Mouse (Mus musculus) hindbrain, embryonic 12.5 days (tissue): Measurements from ENCODE around the gene Cys1. TPM values are rescaled to one million over a fixed set of nuclear protein-coding genes. Genes with fewer than 3 reads are reported as not detected.
"Not testable (repeated sequence)": the region's sequence is repeated elsewhere in the genome, so short reads cannot be mapped to it uniquely, and the experiment has no call there.

Experiments used
- ATAC-seq: fragments of 200-750 bp; cut with Nextera tagmentation; 2 replicates; pipeline ENCODE4 v1.8.0; 2017; ENCODE audit warnings: moderate TSS enrichment; ENCODE audit not compliant: low FRiP score
- H3K27ac ChIP-seq: fragments of 300-500 bp; sonication (generic); 2 replicates; pipeline ENCODE4 v1.5.1; 2016; ENCODE audit warnings: mild to moderate bottlenecking
- H3K27me3 ChIP-seq: fragments of 300-500 bp; sonication (generic); 2 replicates; pipeline ENCODE4 v1.6.1; 2016; ENCODE audit warnings: mild to moderate bottlenecking
- H3K36me3 ChIP-seq: fragments of 300-500 bp; sonication (generic); 2 replicates; pipeline ENCODE4 v1.6.1; 2016; ENCODE audit warnings: mild to moderate bottlenecking
- H3K4me1 ChIP-seq: fragments of 300-500 bp; sonication (generic); 2 replicates; pipeline ENCODE4 v1.6.1; 2016
- H3K4me2 ChIP-seq: fragments of 300-500 bp; sonication (generic); replicated peaks from 2 replicates; pipeline ENCODE4 v1.6.1; 2016; ENCODE audit warnings: mild to moderate bottlenecking
- H3K4me3 ChIP-seq: fragments of 300-500 bp; sonication (generic); 2 replicates; pipeline ENCODE4 v1.5.1; 2016; ENCODE audit warnings: mild to moderate bottlenecking
- H3K9ac ChIP-seq: fragments of 300-500 bp; sonication (generic); 2 replicates; pipeline ENCODE4 v1.6.1; 2016; ENCODE audit warnings: mild to moderate bottlenecking, moderate library complexity
- H3K9me3 ChIP-seq: fragments of 300-500 bp; sonication (generic); replicated peaks from 2 replicates; pipeline ENCODE4 v1.6.1; 2016; ENCODE audit warnings: mild to moderate bottlenecking
- WGBS: fragments of 180-500 bp; shearing (Covaris S2); methylation state at CpG from one replicate; pipeline ENCODE4 v1.1.7; 2016; 5-methylcytosine and 5-hydroxymethylcytosine counted together
- polyA plus RNA-seq: library from polyadenylated mRNA; unstranded; fragments of >200 nt; fragmentation: Nextera tagmentation; extraction: Ambion mirVana; gene quantifications from 2 replicates; pipeline ENCODE4 v1.2.1, GENCODE M21; 2016

Cys1 gene
- polyA plus RNA-seq, 1 experiment from 2014 or later = 1.2 TPM

- ATAC-seq = no peak
- Histone ChIP-seq H3K27ac (no peak overlapping the region), H3K9me3 (no peaks in the 10 kb centered on the region), H3K36me3 (0 out of 2 replicates have a peak, but pooled peaks cover 10% of the 10 kb centered on the region), H3K4me2 (peak overlapping the region; percentile 81), H3K9ac (peak overlapping the region; percentile 79), H3K4me3 (peak overlapping the region; percentile 87), H3K4me1 (peaks cover 25% of the 10 kb centered on the region), H3K27me3 (0 out of 2 replicates have a peak, but pooled peaks cover 4% of the 10 kb centered on the region)
- whole genome bisulfite sequencing = under 1% methylated on average over 17 of the region's 17 CpGs
Measured at GRCm38 (mm10) chr12:24708824-24709218, 27.2 kb upstream of the Cys1 start.

GRCm38 (mm10) chr12:24707954-24708823 lies 26.6 kb upstream of the Cys1 start, which contains the start of gene Rrm2:
Gene Rrm2, plus strand, starts transcription at chr12:24708241.
- Histone ChIP-seq H3K36me3 (0 out of 2 replicates have a peak, but pooled peaks cover 8% of the 10 kb centered on the region), H3K9ac (peak within 1 kb of the TSS; percentile 79), H3K9me3 (no peaks in the 10 kb centered on the region), H3K4me1 (peaks cover 25% of the 10 kb centered on the region), H3K4me2 (peak within 1 kb of the TSS; percentile 81), H3K27me3 (0 out of 2 replicates have a peak, but pooled peaks cover 4% of the 10 kb centered on the region), H3K27ac (peak within 1 kb of the TSS; percentile 77), H3K4me3 (peak within 1 kb of the TSS; percentile 87)
- under 1% methylated on average over 83 of the region's 83 CpGs for WGBS
- peak; percentile 93 for ATAC-seq

- Histone ChIP-seq H3K4me1 (peaks cover 25% of the 10 kb centered on the region), H3K27ac (no peak overlapping the region), H3K27me3 (0 out of 2 replicates have a peak, but pooled peaks cover 4% of the 10 kb centered on the region), H3K36me3 (0 out of 2 replicates have a peak, but pooled peaks cover 4% of the 10 kb centered on the region), H3K9me3 (no peaks in the 10 kb centered on the region), H3K4me2 (peak overlapping the region; percentile 81), H3K9ac (peak overlapping the region; percentile 79), H3K4me3 (peak overlapping the region; percentile 87)
- WGBS = under 1% methylated on average over 9 of the region's 9 CpGs
- ATAC-seq = peak; percentile 9; the same call in 1 of the 2 replicates
Measured at GRCm38 (mm10) chr12:24707480-24707802, 25.8 kb upstream of the Cys1 start.

GRCm38 (mm10) chr12:24706764-24707479 lies 25.3 kb upstream of the Cys1 start:
- Histone ChIP-seq H3K36me3 (no peaks in the 10 kb centered on the region), H3K9ac (peak overlapping the region; percentile 79; the same call in 1 of the 2 replicates), H3K4me1 (peaks cover 25% of the 10 kb centered on the region), H3K4me2 (peak overlapping the region; percentile 81), H3K27ac (no peak overlapping the region), H3K27me3 (0 out of 2 replicates have a peak, but pooled peaks cover 4% of the 10 kb centered on the region), H3K4me3 (peak overlapping the region; percentile 87), H3K9me3 (no peaks in the 10 kb centered on the region)
- no peak for ATAC-seq
- WGBS = under 1% methylated on average over 27 of the region's 27 CpGs

GRCm38 (mm10) chr12:24705502-24706263 lies 24.1 kb upstream of the Cys1 start:
- no peak overlapping the region for H3K4me2 ChIP-seq
- WGBS = 88% methylated on average over 15 of the region's 15 CpGs
- H3K36me3 ChIP-seq = no peaks in the 10 kb centered on the region
- ATAC-seq = no peak
- 0 out of 2 replicates have a peak, but pooled peaks cover 4% of the 10 kb centered on the region for H3K27me3 ChIP-seq
- no peaks in the 10 kb centered on the region for H3K9me3 ChIP-seq
- peaks cover 21% of the 10 kb centered on the region for H3K4me1 ChIP-seq
- no peak overlapping the region for H3K4me3 ChIP-seq
- H3K9ac ChIP-seq = no peak overlapping the region
- no peak overlapping the region for H3K27ac ChIP-seq

- Histone ChIP-seq H3K4me2 (no peak overlapping the region), H3K4me1 (peaks cover 10% of the 10 kb centered on the region), H3K27me3 (peaks cover 4% of the 10 kb centered on the region; the same call in 1 of the 2 replicates), H3K36me3 (no peaks in the 10 kb centered on the region), H3K27ac (no peak overlapping the region), H3K4me3 (no peak overlapping the region), H3K9ac (no peak overlapping the region), H3K9me3 (no peaks in the 10 kb centered on the region)
- ATAC-seq = no peak
- WGBS = 83% methylated on average over 3 of the region's 3 CpGs
Measured at GRCm38 (mm10) chr12:24703013-24703412, 21.4 kb upstream of the Cys1 start.

- H3K27me3 ChIP-seq, H3K27ac ChIP-seq, H3K9me3 ChIP-seq, H3K4me2 ChIP-seq, H3K9ac ChIP-seq, H3K4me1 ChIP-seq, H3K4me3 ChIP-seq, H3K36me3 ChIP-seq, ATAC-seq: not testable (repeated sequence)
- WGBS = 88% methylated on average over 9 of the region's 9 CpGs
Measured at GRCm38 (mm10) chr12:24701621-24702020, 20.0 kb upstream of the Cys1 start.

- 75% methylated on average over 10 of the region's 10 CpGs for WGBS
- no peak for ATAC-seq
Measured at GRCm38 (mm10) chr12:24699578-24699977, 18.0 kb upstream of the Cys1 start.

GRCm38 (mm10) chr12:24698514-24698913 lies 16.9 kb upstream of the Cys1 start:
- no peak for ATAC-seq

More at GRCm38 (mm10) chr12:24699578-24699977, 18.0 kb upstream of the Cys1 start:
- no peak overlapping the region for H3K27ac ChIP-seq
- no peaks in the 10 kb centered on the region for H3K9me3 ChIP-seq
- no peak overlapping the region for H3K4me2 ChIP-seq
- H3K27me3 ChIP-seq = no peaks in the 10 kb centered on the region; the same call in 1 of the 2 replicates
- no peak overlapping the region for H3K9ac ChIP-seq
- no peak overlapping the region for H3K4me3 ChIP-seq
- H3K36me3 ChIP-seq = no peaks in the 10 kb centered on the region
- H3K4me1 ChIP-seq = no peaks in the 10 kb centered on the region

GRCm38 (mm10) chr12:24697484-24698204 lies 16.0 kb upstream of the Cys1 start:
- no peaks in the 10 kb centered on the region; the same call in 1 of the 2 replicates for H3K27me3 ChIP-seq
- peak; percentile 56 for ATAC-seq
- WGBS = 64% methylated on average over 8 of the region's 8 CpGs
- H3K9ac ChIP-seq = no peak overlapping the region
- H3K36me3 ChIP-seq = no peaks in the 10 kb centered on the region
- no peaks in the 10 kb centered on the region for H3K9me3 ChIP-seq
- H3K4me3 ChIP-seq = no peak overlapping the region
- H3K27ac ChIP-seq = no peak overlapping the region
- peak overlapping the region; percentile 28 for H3K4me2 ChIP-seq
- H3K4me1 ChIP-seq = no peaks in the 10 kb centered on the region

More at GRCm38 (mm10) chr12:24698514-24698913, 16.9 kb upstream of the Cys1 start:
- no peak overlapping the region for H3K9ac ChIP-seq
- H3K27ac ChIP-seq = no peak overlapping the region
- H3K4me2 ChIP-seq = no peak overlapping the region
- H3K4me1 ChIP-seq = no peaks in the 10 kb centered on the region
- no peaks in the 10 kb centered on the region; the same call in 1 of the 2 replicates for H3K27me3 ChIP-seq
- WGBS = 73% methylated on average over 3 of the region's 3 CpGs
- no peak overlapping the region for H3K4me3 ChIP-seq
- no peaks in the 10 kb centered on the region for H3K9me3 ChIP-seq
- no peaks in the 10 kb centered on the region for H3K36me3 ChIP-seq
